Mouse (Mus musculus) neural tube, embryonic 11.5 days (tissue): ENCODE measurements around the gene Ppp1r14b. TPM values are rescaled to one million over a fixed set of nuclear protein-coding genes. Genes with fewer than 3 reads are reported as not detected.

Experiments
- ATAC-seq: fragments of 200-750 bp; cut with Nextera tagmentation; 2 replicates; pipeline ENCODE4 v1.8.0; 2017; ENCODE audit warnings: moderate number of reproducible peaks, mild to moderate bottlenecking, moderate TSS enrichment, moderate library complexity; ENCODE audit not compliant: insufficient read depth, low FRiP score, low TSS enrichment
- DNase-seq: peaks from one replicate; pipeline ENCODE4 v3.0.0-alpha.2; 2015; ENCODE audit warnings: low spot score
- H3K27ac ChIP-seq: fragments of 300-500 bp; sonication (generic); 2 replicates; pipeline ENCODE4 v1.5.1; 2014; ENCODE audit warnings: low read depth, mild to moderate bottlenecking, low read length
- H3K27me3 ChIP-seq: fragments of 300-500 bp; sonication (generic); 2 replicates; pipeline ENCODE4 v1.6.1; 2014; ENCODE audit warnings: mild to moderate bottlenecking, low read length, mixed read lengths; ENCODE audit not compliant: control insufficient read depth, insufficient read depth
- H3K36me3 ChIP-seq: fragments of 300-500 bp; sonication (generic); 2 replicates; pipeline ENCODE4 v1.6.1; 2014; ENCODE audit warnings: mild to moderate bottlenecking, low read length, moderate library complexity, mixed read lengths; ENCODE audit not compliant: control insufficient read depth, insufficient read depth
- H3K4me1 ChIP-seq: fragments of 300-500 bp; sonication (generic); 2 replicates; pipeline ENCODE4 v1.6.1; 2014; ENCODE audit warnings: low read length, mixed read lengths; ENCODE audit not compliant: control insufficient read depth, insufficient read depth
- H3K4me2 ChIP-seq: fragments of 300-500 bp; sonication (generic); 2 replicates; pipeline ENCODE4 v1.6.1; 2014; ENCODE audit warnings: low read depth, mild to moderate bottlenecking, moderate library complexity
- H3K4me3 ChIP-seq: fragments of 300-500 bp; sonication (generic); 2 replicates; pipeline ENCODE4 v1.5.1; 2014; ENCODE audit warnings: low read depth, low read length
- H3K9ac ChIP-seq: fragments of 300-500 bp; sonication (generic); 2 replicates; pipeline ENCODE4 v1.6.1; 2014; ENCODE audit warnings: mild to moderate bottlenecking, low read length
- H3K9me3 ChIP-seq: fragments of 300-500 bp; sonication (generic); 2 replicates; pipeline ENCODE4 v1.6.1; 2016; ENCODE audit warnings: low read length; ENCODE audit not compliant: control insufficient read depth
- WGBS: fragments of 180-500 bp; shearing (Covaris S2); extraction: QIAGEN DNeasy Blood & Tissue Kit; methylation state at CpG from one replicate; pipeline ENCODE4 v1.1.7; 2014; 5-methylcytosine and 5-hydroxymethylcytosine counted together
- polyA plus RNA-seq: library from polyadenylated mRNA; unstranded; fragments of >200 nt; fragmentation: Nextera tagmentation; extraction: Ambion mirVana; gene quantifications from 2 replicates; pipeline ENCODE4 v1.2.1, GENCODE M21; 2014

Gene Ppp1r14b
- polyA plus RNA-seq, 1 experiment from 2014 or later, result 290 TPM

DNA sequence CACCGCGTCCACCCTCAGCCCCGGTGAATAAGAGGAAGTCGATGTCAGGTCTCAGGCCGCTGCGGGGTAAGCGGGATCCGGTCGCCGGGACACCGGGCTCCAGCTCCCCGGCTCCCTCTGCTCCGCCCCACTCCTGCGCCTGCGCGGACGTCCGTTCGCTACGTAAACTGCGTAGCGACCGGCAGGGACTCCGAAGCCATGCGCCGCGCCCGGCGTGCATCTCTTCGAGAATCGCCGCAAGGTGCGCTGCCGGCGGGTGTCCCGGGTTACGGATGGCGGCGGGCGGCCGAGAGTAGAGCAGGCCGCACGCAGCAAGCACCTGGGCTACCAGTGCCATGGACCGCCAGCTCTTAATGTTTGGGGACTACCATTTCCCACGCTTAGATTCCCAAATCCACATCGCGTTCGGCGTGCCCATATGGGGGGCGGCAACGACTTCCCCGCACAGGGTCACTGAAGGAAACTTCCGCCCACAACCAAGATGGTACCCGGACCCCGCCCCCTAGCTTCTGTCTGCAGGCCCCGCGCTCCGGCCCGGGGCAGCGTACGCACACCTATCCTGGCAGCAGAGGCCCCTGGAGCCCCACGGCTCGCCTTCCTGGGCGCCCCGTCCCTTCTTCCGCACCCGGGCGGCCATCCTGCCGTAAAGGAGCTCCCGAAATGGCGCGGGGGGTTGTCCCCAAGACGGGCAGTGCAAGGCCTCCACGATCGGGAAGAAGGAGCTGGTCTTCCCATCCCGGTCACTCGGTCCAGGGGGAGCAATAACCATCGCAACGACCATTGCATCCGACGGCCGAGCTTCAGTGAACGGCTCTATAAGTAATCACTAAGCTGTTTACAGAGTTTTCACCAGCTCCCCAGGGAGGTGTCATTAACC is 33.2 kb upstream of the Ppp1r14b start, which contains the start of gene Bad:
Gene Bad (plus strand): TSS at position 490 of the 877 bp plus-strand sequence.
- DNase-seq (peak; percentile 97), ATAC-seq (peak; percentile 82)
- Histone ChIP-seq H3K4me3 (peak within 1 kb of the TSS; percentile 49), H3K4me1 (peaks cover 15% of the 10 kb centered on the region), H3K27ac (peak within 1 kb of the TSS; percentile 78), H3K9me3 (no peaks in the 10 kb centered on the region), H3K4me2 (peak within 1 kb of the TSS; percentile 100), H3K36me3 (peaks cover 2% of the 10 kb centered on the region; the same call in 1 of the 2 replicates), H3K9ac (peak within 1 kb of the TSS; percentile 52), H3K27me3 (no peaks in the 10 kb centered on the region)
- under 1% methylated on average over 83 of the region's 83 CpGs for WGBS

GRCm38 (mm10) chr19:6942249-6942691 is 32.5 kb upstream of the Ppp1r14b start, which contains the start of gene Gpr137:
Gpr137 (minus strand) TSS chr19:6942480.
- no peaks in the 10 kb centered on the region for H3K9me3 ChIP-seq
- ATAC-seq, result peak; percentile 84

GRCm38 (mm10) chr19:6942764-6943163 is 32.0 kb upstream of the Ppp1r14b start:
- peak overlapping the region; percentile 52 for H3K9ac ChIP-seq
- peak overlapping the region; percentile 49 for H3K4me3 ChIP-seq
- no peaks in the 10 kb centered on the region for H3K9me3 ChIP-seq
- 29% methylated on average over 5 of the region's 5 CpGs for WGBS
- H3K27me3 ChIP-seq, result no peaks in the 10 kb centered on the region
- ATAC-seq (no peak), DNase-seq (no peak)
- peaks cover 15% of the 10 kb centered on the region for H3K4me1 ChIP-seq
- peak overlapping the region; percentile 100 for H3K4me2 ChIP-seq
- H3K36me3 ChIP-seq, result peaks cover 2% of the 10 kb centered on the region; the same call in 1 of the 2 replicates
- H3K27ac ChIP-seq, result 0 out of 2 replicates have a peak overlapping the region, but pooled peaks have one; percentile 78

More at GRCm38 (mm10) chr19:6942249-6942691, 32.5 kb upstream of the Ppp1r14b start, which contains the start of gene Gpr137:
- peak; percentile 90 for DNase-seq
- Histone ChIP-seq H3K27ac (peak within 1 kb of the TSS; percentile 78), H3K9ac (peak within 1 kb of the TSS; percentile 52), H3K27me3 (no peaks in the 10 kb centered on the region), H3K4me2 (peak within 1 kb of the TSS; percentile 100), H3K36me3 (peaks cover 2% of the 10 kb centered on the region; the same call in 1 of the 2 replicates), H3K4me1 (peaks cover 15% of the 10 kb centered on the region), H3K4me3 (peak within 1 kb of the TSS; percentile 49)
- WGBS, result under 1% methylated on average over 27 of the region's 27 CpGs

- DNase-seq, result no peak
- Histone ChIP-seq H3K9me3 (no peaks in the 10 kb centered on the region), H3K4me3 (no peak overlapping the region), H3K4me2 (no peak overlapping the region), H3K36me3 (no peaks in the 10 kb centered on the region), H3K27me3 (no peaks in the 10 kb centered on the region), H3K9ac (no peak overlapping the region), H3K4me1 (peaks cover 15% of the 10 kb centered on the region), H3K27ac (no peak overlapping the region)
- WGBS, result 93% methylated on average over 6 of the region's 6 CpGs
- ATAC-seq, result no peak
These were observed 31.1 kb upstream of the Ppp1r14b start for GRCm38 (mm10) chr19:6943709-6944108.

GRCm38 (mm10) chr19:6947742-6948141 is 27.0 kb upstream of the Ppp1r14b start:
- Histone ChIP-seq H3K4me3 (no peak overlapping the region), H3K9ac (no peak overlapping the region), H3K4me2 (no peak overlapping the region), H3K36me3 (no peaks in the 10 kb centered on the region), H3K27ac (no peak overlapping the region), H3K4me1 (peaks cover 11% of the 10 kb centered on the region), H3K27me3 (no peaks in the 10 kb centered on the region), H3K9me3 (no peaks in the 10 kb centered on the region)
- 64% methylated on average over 4 of the region's 4 CpGs for WGBS
- no peak for DNase-seq
- ATAC-seq, result no peak

GRCm38 (mm10) chr19:6948186-6948585 is 26.6 kb upstream of the Ppp1r14b start:
- Histone ChIP-seq H3K27me3 (no peaks in the 10 kb centered on the region), H3K27ac (no peak overlapping the region), H3K4me1 (peaks cover 10% of the 10 kb centered on the region), H3K9me3 (no peaks in the 10 kb centered on the region), H3K4me2 (no peak overlapping the region), H3K36me3 (no peaks in the 10 kb centered on the region), H3K4me3 (no peak overlapping the region), H3K9ac (no peak overlapping the region)
- WGBS, result 78% methylated on average over 4 of the region's 4 CpGs
- ATAC-seq (no peak), DNase-seq (no peak)

DNA sequence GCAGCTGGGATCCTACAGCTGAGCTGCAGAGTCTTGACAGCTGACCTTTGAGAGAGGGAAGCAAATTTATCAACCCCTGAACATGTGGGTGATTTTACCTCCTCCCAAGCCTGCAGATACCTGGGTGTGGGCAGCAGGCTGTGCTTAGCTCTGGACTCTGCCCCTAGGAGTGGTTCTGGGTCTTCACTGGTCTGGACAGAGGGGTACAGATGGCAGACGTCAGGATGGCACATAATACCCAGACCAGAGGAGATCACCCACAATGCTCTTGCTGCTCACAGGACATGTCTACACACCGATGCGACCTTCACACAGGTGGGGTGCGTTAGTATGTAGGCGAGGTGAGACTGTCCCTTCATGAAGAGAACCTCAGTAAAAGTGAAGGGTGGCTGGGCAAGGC is 25.2 kb upstream of the Ppp1r14b start:
- Histone ChIP-seq H3K4me2 (no peak overlapping the region), H3K9me3 (no peaks in the 10 kb centered on the region), H3K27me3 (no peaks in the 10 kb centered on the region), H3K4me3 (no peak overlapping the region), H3K27ac (no peak overlapping the region), H3K36me3 (no peaks in the 10 kb centered on the region), H3K9ac (no peak overlapping the region), H3K4me1 (peaks cover 10% of the 10 kb centered on the region)
- WGBS, result 88% methylated on average over 5 of the region's 5 CpGs
- no peak for ATAC-seq
- DNase-seq, result no peak

GRCm38 (mm10) chr19:6949951-6950350 is 24.8 kb upstream of the Ppp1r14b start:
- peak overlapping the region; percentile 97; the same call in 1 of the 2 replicates for H3K27ac ChIP-seq
- no peaks in the 10 kb centered on the region for H3K9me3 ChIP-seq
- H3K4me1 ChIP-seq, result peaks cover 10% of the 10 kb centered on the region
- no peaks in the 10 kb centered on the region for H3K36me3 ChIP-seq
- peak overlapping the region; percentile 81 for H3K4me2 ChIP-seq
- DNase-seq (no peak), ATAC-seq (no peak)
- H3K27me3 ChIP-seq, result no peaks in the 10 kb centered on the region
- 54% methylated on average over 5 of the region's 5 CpGs for WGBS
- H3K9ac ChIP-seq, result peak overlapping the region; percentile 86
- peak overlapping the region; percentile 63 for H3K4me3 ChIP-seq
